Mouse (Mus musculus) limb, embryonic 11.5 days (tissue): ENCODE results near the gene Dusp1. TPM values are rescaled to one million over a fixed set of nuclear protein-coding genes. Genes with fewer than 3 reads are reported as not detected.

Experiments
- ATAC-seq: fragments of 200-750 bp; cut with Nextera tagmentation; 2 replicates; pipeline ENCODE4 v1.8.0; 2017; ENCODE audit warnings: low read depth; ENCODE audit not compliant: insufficient number of reproducible peaks, low FRiP score, low TSS enrichment
- DNase-seq: peaks from one replicate; pipeline ENCODE4 v3.0.0-alpha.2; 2015; ENCODE audit warnings: low spot score
- H3K27ac ChIP-seq: fragments of 300-500 bp; sonication (generic); replicated peaks from 2 replicates; pipeline ENCODE4 v1.5.1; 2014; ENCODE audit warnings: low read depth, mild to moderate bottlenecking, low read length
- H3K27me3 ChIP-seq: fragments of 300-500 bp; sonication (generic); 2 replicates; pipeline ENCODE4 v1.6.1; 2014; ENCODE audit warnings: mild to moderate bottlenecking, low read length, mixed read lengths; ENCODE audit not compliant: control insufficient read depth, insufficient read depth
- H3K36me3 ChIP-seq: fragments of 300-500 bp; sonication (generic); 2 replicates; pipeline ENCODE4 v1.6.1; 2014; ENCODE audit warnings: mild to moderate bottlenecking, low read length, moderate library complexity, mixed read lengths; ENCODE audit not compliant: control insufficient read depth, insufficient read depth
- H3K4me1 ChIP-seq: fragments of 300-500 bp; sonication (generic); 2 replicates; pipeline ENCODE4 v1.6.1; 2014; ENCODE audit warnings: low read length, mixed read lengths; ENCODE audit not compliant: control insufficient read depth, insufficient read depth
- H3K4me2 ChIP-seq: fragments of 300-500 bp; sonication (generic); 2 replicates; pipeline ENCODE4 v1.6.1; 2014; ENCODE audit warnings: low read depth, mild to moderate bottlenecking, moderate library complexity; ENCODE audit not compliant: severe bottlenecking
- H3K4me3 ChIP-seq: fragments of 300-500 bp; sonication (generic); 2 replicates; pipeline ENCODE4 v1.5.1; 2014; ENCODE audit warnings: low read depth, low read length
- H3K9ac ChIP-seq: fragments of 300-500 bp; sonication (generic); 2 replicates; pipeline ENCODE4 v1.6.1; 2014; ENCODE audit warnings: mild to moderate bottlenecking, low read length
- H3K9me3 ChIP-seq: fragments of 300-500 bp; sonication (generic); 2 replicates; pipeline ENCODE4 v1.6.1; 2016; ENCODE audit warnings: low read length; ENCODE audit not compliant: control insufficient read depth
- WGBS: fragments of 180-500 bp; shearing (Covaris S2); extraction: QIAGEN DNeasy Blood & Tissue Kit; methylation state at CpG from one replicate; pipeline ENCODE4 v1.1.7; 2014; 5-methylcytosine and 5-hydroxymethylcytosine counted together
- polyA plus RNA-seq: library from polyadenylated mRNA; unstranded; fragments of >200 nt; fragmentation: Nextera tagmentation; extraction: Ambion mirVana; gene quantifications from 2 replicates; pipeline ENCODE4 v1.2.1, GENCODE M21; 2014

The Dusp1 gene
- polyA plus RNA-seq, 1 experiment from 2014 or later = 22.8 TPM

- Histone ChIP-seq H3K4me3 (no peak overlapping the region), H3K4me2 (no peak overlapping the region), H3K4me1 (no peaks in the 10 kb centered on the region), H3K27ac (no peak overlapping the region), H3K9ac (no peak overlapping the region), H3K27me3 (no peaks in the 10 kb centered on the region), H3K9me3 (no peaks in the 10 kb centered on the region), H3K36me3 (no peaks in the 10 kb centered on the region)
- WGBS = 79% methylated on average over 4 of the region's 4 CpGs
- ATAC-seq (no peak), DNase-seq (no peak)
These were observed 37.1 kb downstream of the Dusp1 start for GRCm38 (mm10) chr17:26524801-26525200.

GRCm38 (mm10) chr17:26524316-26524715 lies 37.6 kb downstream of the Dusp1 start:
- DNase-seq = no peak
- Histone ChIP-seq H3K9ac (no peak overlapping the region), H3K4me1 (no peaks in the 10 kb centered on the region)

GRCm38 (mm10) chr17:26522711-26523110 lies 39.2 kb downstream of the Dusp1 start:
- Histone ChIP-seq H3K4me3 (no peak overlapping the region), H3K9me3 (no peaks in the 10 kb centered on the region), H3K4me1 (no peaks in the 10 kb centered on the region), H3K36me3 (no peaks in the 10 kb centered on the region), H3K4me2 (no peak overlapping the region), H3K27ac (no peak overlapping the region), H3K9ac (no peak overlapping the region), H3K27me3 (no peaks in the 10 kb centered on the region)
- no peak for ATAC-seq
- 84% methylated on average over 4 of the region's 4 CpGs for WGBS
- no peak for DNase-seq

More at GRCm38 (mm10) chr17:26524316-26524715, 37.6 kb downstream of the Dusp1 start:
- no peak overlapping the region for H3K4me2 ChIP-seq
- H3K4me3 ChIP-seq = no peak overlapping the region
- no peak for ATAC-seq
- no peaks in the 10 kb centered on the region for H3K9me3 ChIP-seq
- no peaks in the 10 kb centered on the region for H3K27me3 ChIP-seq
- no peaks in the 10 kb centered on the region for H3K36me3 ChIP-seq
- H3K27ac ChIP-seq = no peak overlapping the region

DNA sequence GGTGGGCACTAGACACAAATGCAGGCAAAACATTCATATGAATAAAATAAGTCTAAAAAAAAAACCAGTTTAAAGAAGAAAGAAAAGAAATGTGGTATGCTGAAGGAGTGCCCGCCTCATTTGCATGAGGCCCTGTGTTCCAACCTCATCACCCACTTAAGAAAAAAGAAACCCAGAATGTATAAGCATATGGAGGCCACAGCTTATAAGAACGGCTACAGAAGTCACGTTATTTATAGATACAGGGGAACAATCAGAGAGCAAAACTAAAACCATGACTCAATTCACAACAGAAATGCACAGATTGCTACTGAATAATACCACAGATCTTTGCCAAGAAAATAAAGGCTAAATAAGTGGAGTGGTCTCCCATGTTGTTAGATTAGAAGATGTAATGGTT lies 43.6 kb downstream of the Dusp1 start:
- no peaks in the 10 kb centered on the region for H3K36me3 ChIP-seq
- 93% methylated on average over 3 of the region's 3 CpGs for WGBS

DNA sequence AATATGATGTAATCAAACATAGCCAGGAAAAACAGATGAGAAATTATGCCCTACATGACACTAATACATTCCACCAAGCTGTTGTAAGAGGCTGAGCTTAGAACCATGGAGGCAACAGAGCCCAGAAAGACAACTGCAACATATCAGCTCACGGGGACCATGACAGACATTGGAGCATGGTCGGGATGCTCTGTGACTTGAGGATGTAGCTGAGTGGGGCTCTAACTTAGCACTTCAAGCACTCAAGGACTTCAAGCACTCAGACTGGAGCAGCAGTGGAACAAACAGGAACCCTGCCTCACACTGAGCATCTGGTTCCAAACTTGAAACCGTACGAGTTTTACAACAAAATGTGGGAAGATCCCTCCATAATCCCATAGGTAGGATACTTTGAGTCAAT lies 46.3 kb downstream of the Dusp1 start:
- no peak for ATAC-seq
- Histone ChIP-seq H3K27me3 (no peaks in the 10 kb centered on the region), H3K9me3 (no peaks in the 10 kb centered on the region), H3K4me2 (no peak overlapping the region), H3K27ac (no peak overlapping the region), H3K36me3 (no peaks in the 10 kb centered on the region), H3K4me1 (no peaks in the 10 kb centered on the region), H3K9ac (no peak overlapping the region), H3K4me3 (no peak overlapping the region)
- WGBS = 84% methylated on average over 4 of the region's 4 CpGs
- no peak for DNase-seq

More for the DNA sequence above, 43.6 kb downstream of the Dusp1 start:
- Histone ChIP-seq H3K4me2 (no peak overlapping the region), H3K4me1 (no peaks in the 10 kb centered on the region), H3K27me3 (no peaks in the 10 kb centered on the region), H3K9me3 (no peaks in the 10 kb centered on the region), H3K27ac (no peak overlapping the region), H3K4me3 (no peak overlapping the region), H3K9ac (no peak overlapping the region)
- no peak for ATAC-seq
- DNase-seq = no peak

GRCm38 (mm10) chr17:26514581-26515030 lies 47.3 kb downstream of the Dusp1 start:
- ATAC-seq (no peak), DNase-seq (no peak)
- Histone ChIP-seq H3K4me1 (no peaks in the 10 kb centered on the region), H3K4me3 (no peak overlapping the region), H3K27me3 (no peaks in the 10 kb centered on the region), H3K9me3 (no peaks in the 10 kb centered on the region), H3K27ac (no peak overlapping the region), H3K36me3 (no peaks in the 10 kb centered on the region), H3K4me2 (no peak overlapping the region), H3K9ac (no peak overlapping the region)
- 67% methylated on average over 3 of the region's 3 CpGs for WGBS

- 70% methylated on average over 6 of the region's 6 CpGs for WGBS
- DNase-seq (no peak), ATAC-seq (no peak)
- H3K4me1 ChIP-seq = no peaks in the 10 kb centered on the region
- H3K9ac ChIP-seq = no peak overlapping the region
- no peak overlapping the region for H3K27ac ChIP-seq
- no peak overlapping the region for H3K4me3 ChIP-seq
- no peak overlapping the region for H3K4me2 ChIP-seq
- H3K36me3 ChIP-seq = no peaks in the 10 kb centered on the region
- H3K9me3 ChIP-seq = no peaks in the 10 kb centered on the region
- no peaks in the 10 kb centered on the region for H3K27me3 ChIP-seq
These were observed 48.3 kb downstream of the Dusp1 start for GRCm38 (mm10) chr17:26513459-26514290.

DNA sequence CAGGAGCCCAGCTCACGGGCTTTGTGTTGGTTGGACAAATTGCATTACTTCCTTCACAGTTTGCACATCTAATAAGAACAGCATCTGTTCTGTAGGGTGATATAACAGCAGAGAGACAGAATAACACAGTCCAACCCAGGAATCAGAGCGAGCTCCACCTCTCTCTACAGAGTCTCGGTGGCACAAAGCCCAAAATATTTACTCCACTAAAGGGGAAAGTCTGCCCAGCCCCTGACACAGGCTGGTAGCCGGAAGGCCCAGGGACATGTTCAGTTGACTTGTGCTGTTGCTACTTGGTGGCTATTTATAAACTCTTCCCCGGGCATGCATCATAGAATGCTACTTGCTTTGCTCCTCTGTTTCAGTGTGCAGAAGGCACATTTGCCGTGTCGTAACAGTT lies 49.0 kb downstream of the Dusp1 start:
- H3K9me3 ChIP-seq = no peaks in the 10 kb centered on the region
- H3K4me3 ChIP-seq = no peak overlapping the region
- no peak for ATAC-seq
- no peak overlapping the region for H3K4me2 ChIP-seq
- DNase-seq = no peak
- H3K27me3 ChIP-seq = no peaks in the 10 kb centered on the region
- no peak overlapping the region for H3K9ac ChIP-seq
- H3K27ac ChIP-seq = no peak overlapping the region
- WGBS = 83% methylated on average over 7 of the region's 7 CpGs
- H3K4me1 ChIP-seq = no peaks in the 10 kb centered on the region
- no peaks in the 10 kb centered on the region for H3K36me3 ChIP-seq
